Mouse (Mus musculus) liver (tissue): ENCODE data around the gene Alpl.
A peak's percentile ranks its signal among the peaks of the same experiment; 100 is the strongest.

Experiments used
- DNase-seq: peaks from one replicate; pipeline ENCODE4 v3.0.0-alpha.2; 2020; ENCODE audit warnings: mixed read lengths

Alpl gene

DNA sequence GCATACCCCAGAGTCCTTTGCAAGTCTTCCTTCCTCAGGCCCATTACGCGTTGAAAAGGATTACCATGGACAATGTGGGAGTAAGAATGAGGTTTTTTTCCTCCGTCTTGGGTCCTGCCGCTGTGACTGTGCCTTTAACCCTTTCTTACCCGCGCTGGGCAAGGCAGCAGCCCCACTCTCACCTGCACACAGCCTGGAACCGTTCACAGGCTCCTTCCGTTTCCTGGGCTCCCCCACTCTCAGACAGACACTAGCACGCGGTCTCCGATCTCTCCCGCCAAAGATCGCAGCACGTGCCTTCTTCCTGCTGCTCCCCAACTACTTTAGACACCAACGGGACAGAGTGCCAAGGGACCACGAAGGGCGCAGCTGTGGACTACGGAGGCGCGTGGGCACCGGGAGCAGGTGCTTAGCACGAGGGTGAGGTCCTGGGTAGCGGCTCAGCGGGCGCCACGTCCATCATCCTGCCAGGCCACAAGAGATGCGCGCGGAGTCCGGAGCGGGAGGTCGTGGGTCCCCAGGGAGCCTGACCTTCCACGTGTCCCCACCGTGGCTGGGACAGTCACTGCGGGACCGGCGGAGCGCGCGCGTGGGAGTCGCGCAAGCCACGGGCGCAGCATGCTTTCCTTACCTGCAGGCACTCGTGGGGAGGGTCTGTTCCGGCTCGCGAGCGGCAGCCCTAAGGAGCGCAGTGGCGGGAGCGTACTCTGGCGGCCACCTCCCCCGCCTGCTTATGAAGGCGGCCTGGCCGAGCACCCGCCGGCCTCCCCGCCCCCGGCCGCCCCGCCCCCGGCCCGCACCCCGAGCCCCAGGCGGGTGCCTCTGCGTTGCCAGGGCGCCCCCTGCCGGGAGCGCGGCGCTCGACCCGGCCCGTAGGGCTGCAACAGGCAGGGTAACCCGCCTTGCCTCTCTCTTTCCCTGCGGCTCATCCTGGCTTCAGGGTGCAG is at the start of gene Alpl:
Gene Alpl, minus strand, starts transcription at position 774 of the 947 bp plus-strand sequence.
- DNase-seq, result peak; percentile 78

GRCm38 (mm10) chr4:137844656-137845055 is 48.5 kb upstream of the Alpl start:
- DNase-seq, result peak; percentile 77

DNA sequence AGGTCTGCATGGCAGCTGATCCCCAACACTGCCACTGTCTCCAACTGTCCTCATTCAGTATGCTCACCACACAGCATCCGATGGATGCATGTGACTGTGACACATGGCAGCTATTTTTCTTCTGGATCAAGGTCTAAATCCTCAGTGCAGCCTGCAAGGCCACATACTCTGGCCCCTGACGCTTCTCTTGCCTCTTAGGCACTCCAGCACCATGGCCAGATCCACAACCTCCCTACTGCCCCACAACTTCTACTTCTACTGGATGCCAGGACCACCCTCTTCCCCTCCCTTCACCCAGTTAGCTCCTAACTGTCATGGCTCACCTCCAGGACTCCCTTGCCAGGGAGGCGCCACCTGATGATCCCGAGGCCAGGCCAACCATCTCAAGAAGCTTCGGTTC is 43.3 kb upstream of the Alpl start:
- no peak for DNase-seq

DNA sequence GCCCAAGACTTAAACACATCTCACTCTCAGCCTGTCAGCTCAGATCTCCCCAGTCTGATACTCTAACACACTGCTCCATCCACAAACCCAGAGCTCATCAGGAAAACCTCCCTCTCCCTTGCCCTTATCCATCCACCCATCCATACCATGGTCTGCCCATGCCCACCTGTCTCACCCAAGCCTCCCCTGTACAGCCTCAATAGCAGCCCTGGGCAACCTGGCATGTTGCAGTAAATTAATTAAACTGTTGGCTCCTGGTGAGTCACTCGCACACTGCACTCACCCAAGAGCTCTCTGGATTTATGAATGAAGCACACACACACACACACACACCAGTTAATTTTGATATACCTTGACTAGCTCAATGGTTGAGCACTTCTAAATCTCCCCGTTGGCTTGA is 42.6 kb upstream of the Alpl start:
- no peak for DNase-seq

GRCm38 (mm10) chr4:137837792-137838191 is 41.6 kb upstream of the Alpl start:
- DNase-seq, result no peak

- no peak for DNase-seq
Observed at GRCm38 (mm10) chr4:137836741-137837140, 40.6 kb upstream of the Alpl start.

- DNase-seq, result peak; percentile 71
Observed at GRCm38 (mm10) chr4:137835624-137836337, 39.6 kb upstream of the Alpl start.

- no peak for DNase-seq
Observed at GRCm38 (mm10) chr4:137831598-137831997, 35.4 kb upstream of the Alpl start.

DNA sequence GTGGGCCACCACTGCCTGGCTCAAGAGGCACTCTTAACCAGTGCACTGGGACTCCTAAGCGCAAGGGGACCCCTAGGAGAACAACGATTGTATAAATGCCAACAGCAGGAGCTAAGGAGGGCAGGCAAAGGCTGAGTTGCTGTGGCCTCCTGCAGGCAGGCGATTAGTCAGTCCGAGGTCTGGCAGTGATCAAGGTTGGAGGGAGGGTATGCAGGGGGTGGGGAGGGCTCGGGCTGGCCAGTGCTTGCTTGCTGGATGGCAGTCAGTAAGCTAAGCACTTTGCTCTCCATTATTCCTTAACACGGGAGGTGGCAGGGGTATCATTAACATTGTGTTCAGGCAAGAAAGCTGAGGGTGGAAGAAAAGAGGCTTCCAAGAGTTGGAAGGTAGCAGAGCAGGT is 34.2 kb upstream of the Alpl start:
- DNase-seq, result no peak

- DNase-seq, result no peak
Observed at GRCm38 (mm10) chr4:137824881-137825280, 28.7 kb upstream of the Alpl start.

DNA sequence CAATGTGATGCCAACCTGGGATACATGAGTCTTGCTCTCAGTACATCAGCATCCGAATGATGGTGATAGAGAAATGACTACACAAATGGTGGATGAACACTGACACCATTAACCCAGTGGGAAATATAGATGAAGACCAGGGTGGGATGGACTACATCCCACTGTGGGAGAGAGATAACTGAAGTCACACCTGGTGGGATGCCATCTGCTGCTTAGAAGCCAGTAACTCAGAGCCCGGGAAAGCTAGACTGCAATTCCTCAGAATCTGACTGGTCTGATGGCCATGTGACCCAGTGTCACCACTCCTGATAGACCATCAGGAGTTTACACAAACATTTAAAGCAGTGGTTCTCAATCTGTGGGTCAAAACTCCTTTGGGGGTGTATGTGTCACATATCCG is 27.4 kb upstream of the Alpl start:
- no peak for DNase-seq

GRCm38 (mm10) chr4:137822537-137822936 is 26.4 kb upstream of the Alpl start:
- no peak for DNase-seq

- peak; percentile 28 for DNase-seq
Observed at GRCm38 (mm10) chr4:137820721-137821120, 24.5 kb upstream of the Alpl start.

DNA sequence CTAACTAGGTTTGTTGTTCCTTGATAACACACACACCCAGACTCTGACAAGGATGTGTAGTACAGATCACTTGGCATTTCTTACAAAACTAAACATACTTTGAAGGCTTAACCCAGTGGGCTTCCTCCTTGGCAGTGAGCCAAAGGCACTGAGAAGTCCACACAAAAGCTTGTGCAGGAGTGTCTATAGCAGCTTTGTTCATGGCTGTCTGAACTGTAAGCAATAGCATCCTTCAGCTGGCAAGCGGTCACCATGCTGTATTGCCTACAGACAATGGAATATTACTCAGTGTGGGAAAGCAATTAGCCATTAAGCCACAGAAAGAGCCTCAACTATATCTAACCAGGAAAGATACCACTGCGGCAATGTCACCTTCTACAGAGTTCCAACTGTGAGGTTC is 23.3 kb upstream of the Alpl start:
- DNase-seq, result no peak

DNA sequence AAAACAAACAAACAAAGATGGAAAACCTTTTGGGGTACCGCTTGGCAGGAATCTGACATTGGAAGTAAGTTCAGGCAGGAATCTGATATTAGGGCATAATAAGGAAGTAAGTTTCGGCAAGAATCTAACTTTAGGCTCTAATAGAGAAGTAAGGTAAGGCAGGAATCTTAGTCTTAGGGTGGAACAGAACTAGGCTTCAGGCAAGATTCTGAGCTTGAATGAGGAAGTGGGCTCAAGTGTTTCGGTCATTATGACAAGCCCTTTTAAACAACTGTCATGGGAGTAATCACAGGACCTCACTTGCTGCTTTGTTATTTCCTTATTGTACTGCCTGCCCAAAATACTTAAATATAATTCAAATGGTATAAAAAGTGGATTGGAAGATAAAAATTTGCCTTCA is 22.2 kb upstream of the Alpl start:
- no peak for DNase-seq

- no peak for DNase-seq
Observed at GRCm38 (mm10) chr4:137816216-137816615, 20.0 kb upstream of the Alpl start.

- no peak for DNase-seq
Observed at GRCm38 (mm10) chr4:137815473-137815872, 19.3 kb upstream of the Alpl start.

GRCm38 (mm10) chr4:137814140-137814539 is 18.0 kb upstream of the Alpl start:
- DNase-seq, result no peak

- DNase-seq, result no peak
Observed at GRCm38 (mm10) chr4:137812946-137813708, 16.9 kb upstream of the Alpl start.

GRCm38 (mm10) chr4:137809999-137810398 is 13.8 kb upstream of the Alpl start:
- DNase-seq, result no peak

GRCm38 (mm10) chr4:137807301-137807851 is 11.2 kb upstream of the Alpl start:
- DNase-seq, result no peak

DNA sequence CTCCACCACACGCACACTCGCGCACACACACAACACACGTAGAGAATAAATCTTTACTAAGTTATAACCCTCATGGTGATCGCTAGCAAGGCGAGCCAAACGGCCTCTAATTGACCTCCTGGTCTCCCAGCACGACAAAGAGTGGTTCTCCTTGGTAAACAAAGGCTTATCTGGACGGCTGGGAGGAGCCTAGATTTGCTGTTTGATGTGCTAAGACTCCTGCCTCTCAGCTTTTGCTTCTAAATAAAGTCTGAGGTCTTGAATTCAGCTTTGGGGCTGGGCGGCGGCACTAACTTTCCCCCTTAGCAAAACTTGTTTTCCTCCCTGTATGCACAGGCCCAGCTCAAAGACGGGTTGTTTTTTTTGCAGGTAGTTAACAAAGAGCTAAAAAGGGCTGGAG is 5.0 kb upstream of the Alpl start:
- DNase-seq, result no peak

DNA sequence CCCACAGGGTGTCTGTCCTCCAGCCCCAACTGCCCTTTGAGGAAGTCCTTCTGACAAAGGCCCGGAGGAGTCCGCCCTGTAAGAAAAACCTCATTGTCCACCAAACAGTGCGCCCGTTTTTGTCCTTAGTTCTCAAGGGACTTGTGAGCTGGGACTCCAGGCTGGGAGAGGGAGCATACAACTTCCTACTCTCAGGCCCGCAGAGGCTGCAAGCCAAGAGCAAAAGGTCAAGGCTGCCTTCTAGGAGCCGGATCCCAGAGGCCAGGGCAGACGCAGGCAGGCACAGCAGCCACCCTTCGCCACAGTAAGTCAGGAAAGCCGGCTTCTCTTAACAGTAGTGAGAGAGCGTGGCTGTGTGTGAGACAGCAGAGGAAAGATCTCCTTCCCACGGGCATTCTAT is 4.1 kb upstream of the Alpl start:
- DNase-seq, result no peak
